Mouse (Mus musculus): ENCODE results near the gene Gmip. TPM values are rescaled to one million over a fixed set of nuclear protein-coding genes. Genes with fewer than 3 reads are reported as not detected.

Gene Gmip
- polyA plus RNA-seq, 1 experiment, result 4.7 TPM

- H3K4me1 ChIP-seq (ENCODE audit: control insufficient read depth, insufficient read depth, insufficient read length, low read length), result peaks cover 6% of the 10 kb centered on the region; the same call in 1 of the 2 replicates
- no peak overlapping the region for H3K4me3 ChIP-seq (ENCODE audit: insufficient read depth, low read depth, low read length)
- H3K27ac ChIP-seq (replicated peaks; ENCODE audit: low read depth, low read length), result no peak overlapping the region
These were observed 13.6 kb upstream of the Gmip start for GRCm38 (mm10) chr8:69794901-69795300.

GRCm38 (mm10) chr8:69796721-69797345 lies 11.6 kb upstream of the Gmip start:
- Histone ChIP-seq H3K4me3 (ENCODE audit: insufficient read depth, low read depth, low read length) (no peak overlapping the region), H3K4me1 (ENCODE audit: control insufficient read depth, insufficient read depth, insufficient read length, low read length) (peaks cover 3% of the 10 kb centered on the region; the same call in 1 of the 2 replicates), H3K27ac (replicated peaks; ENCODE audit: low read depth, low read length) (no peak overlapping the region)

- no peaks in the 10 kb centered on the region for H3K4me1 ChIP-seq (ENCODE audit: control insufficient read depth, insufficient read depth, insufficient read length, low read length)
- no peak overlapping the region for H3K4me3 ChIP-seq (ENCODE audit: insufficient read depth, low read depth, low read length)
- H3K27ac ChIP-seq (replicated peaks; ENCODE audit: low read depth, low read length), result no peak overlapping the region
These were observed 10.8 kb upstream of the Gmip start for GRCm38 (mm10) chr8:69797661-69798060.

- Histone ChIP-seq H3K4me3 (ENCODE audit: insufficient read depth, low read depth, low read length) (no peak overlapping the region), H3K4me1 (ENCODE audit: control insufficient read depth, insufficient read depth, insufficient read length, low read length) (no peaks in the 10 kb centered on the region), H3K27ac (replicated peaks; ENCODE audit: low read depth, low read length) (no peak overlapping the region)
These were observed 9.2 kb upstream of the Gmip start for GRCm38 (mm10) chr8:69799261-69799660.

- Histone ChIP-seq H3K4me3 (ENCODE audit: insufficient read depth, low read depth, low read length) (no peak overlapping the region), H3K4me1 (ENCODE audit: control insufficient read depth, insufficient read depth, insufficient read length, low read length) (no peaks in the 10 kb centered on the region), H3K27ac (replicated peaks; ENCODE audit: low read depth, low read length) (no peak overlapping the region)
These were observed 8.5 kb upstream of the Gmip start for GRCm38 (mm10) chr8:69799946-69800345.

- H3K4me1 ChIP-seq (ENCODE audit: control insufficient read depth, insufficient read depth, insufficient read length, low read length), result no peaks in the 10 kb centered on the region
- no peak overlapping the region for H3K27ac ChIP-seq (replicated peaks; ENCODE audit: low read depth, low read length)
These were observed 6.7 kb upstream of the Gmip start for GRCm38 (mm10) chr8:69801796-69802195.

GRCm38 (mm10) chr8:69802216-69802615 lies 6.3 kb upstream of the Gmip start:
- H3K4me1 ChIP-seq (ENCODE audit: control insufficient read depth, insufficient read depth, insufficient read length, low read length), result no peaks in the 10 kb centered on the region

More at GRCm38 (mm10) chr8:69801796-69802195, 6.7 kb upstream of the Gmip start:
- no peak overlapping the region for H3K4me3 ChIP-seq (ENCODE audit: insufficient read depth, low read depth, low read length)

GRCm38 (mm10) chr8:69803366-69803765 lies 5.1 kb upstream of the Gmip start:
- H3K4me3 ChIP-seq (ENCODE audit: insufficient read depth, low read depth, low read length), result no peak overlapping the region
- H3K4me1 ChIP-seq (ENCODE audit: control insufficient read depth, insufficient read depth, insufficient read length, low read length), result no peaks in the 10 kb centered on the region
- no peak overlapping the region for H3K27ac ChIP-seq (replicated peaks; ENCODE audit: low read depth, low read length)

More at GRCm38 (mm10) chr8:69802216-69802615, 6.3 kb upstream of the Gmip start:
- Histone ChIP-seq H3K4me3 (ENCODE audit: insufficient read depth, low read depth, low read length) (no peak overlapping the region), H3K27ac (replicated peaks; ENCODE audit: low read depth, low read length) (no peak overlapping the region)

- H3K4me1 ChIP-seq (ENCODE audit: control insufficient read depth, insufficient read depth, insufficient read length, low read length), result no peaks in the 10 kb centered on the region
- no peak overlapping the region for H3K27ac ChIP-seq (replicated peaks; ENCODE audit: low read depth, low read length)
- no peak overlapping the region for H3K4me3 ChIP-seq (ENCODE audit: insufficient read depth, low read depth, low read length)
These were observed 3.9 kb upstream of the Gmip start for GRCm38 (mm10) chr8:69804537-69804936.

GRCm38 (mm10) chr8:69805086-69805485 lies 3.4 kb upstream of the Gmip start:
- Histone ChIP-seq H3K4me3 (ENCODE audit: insufficient read depth, low read depth, low read length) (no peak overlapping the region), H3K4me1 (ENCODE audit: control insufficient read depth, insufficient read depth, insufficient read length, low read length) (no peaks in the 10 kb centered on the region)

GRCm38 (mm10) chr8:69805491-69805890 lies 3.0 kb upstream of the Gmip start:
- no peak overlapping the region for H3K4me3 ChIP-seq (ENCODE audit: insufficient read depth, low read depth, low read length)
- H3K4me1 ChIP-seq (ENCODE audit: control insufficient read depth, insufficient read depth, insufficient read length, low read length), result no peaks in the 10 kb centered on the region
- no peak overlapping the region for H3K27ac ChIP-seq (replicated peaks; ENCODE audit: low read depth, low read length)

More at GRCm38 (mm10) chr8:69805086-69805485, 3.4 kb upstream of the Gmip start:
- no peak overlapping the region for H3K27ac ChIP-seq (replicated peaks; ENCODE audit: low read depth, low read length)

- H3K4me3 ChIP-seq (ENCODE audit: insufficient read depth, low read depth, low read length), result no peak overlapping the region
- no peak overlapping the region for H3K27ac ChIP-seq (replicated peaks; ENCODE audit: low read depth, low read length)
- H3K4me1 ChIP-seq (ENCODE audit: control insufficient read depth, insufficient read depth, insufficient read length, low read length), result no peaks in the 10 kb centered on the region
These were observed 1.2 kb upstream of the Gmip start for GRCm38 (mm10) chr8:69807236-69807635.

GRCm38 (mm10) chr8:69808864-69809403 lies 455 bp downstream of the Gmip start:
- Histone ChIP-seq H3K4me1 (ENCODE audit: control insufficient read depth, insufficient read depth, insufficient read length, low read length) (no peaks in the 10 kb centered on the region), H3K4me3 (ENCODE audit: insufficient read depth, low read depth, low read length) (peak overlapping the region; percentile 71), H3K27ac (replicated peaks; ENCODE audit: low read depth, low read length) (no peak overlapping the region)

GRCm38 (mm10) chr8:69809820-69810219 lies 1.3 kb downstream of the Gmip start:
- no peaks in the 10 kb centered on the region for H3K4me1 ChIP-seq (ENCODE audit: control insufficient read depth, insufficient read depth, insufficient read length, low read length)
- 0 out of 2 replicates have a peak overlapping the region, but pooled peaks have one; percentile 12 for H3K4me3 ChIP-seq (ENCODE audit: insufficient read depth, low read depth, low read length)
- H3K27ac ChIP-seq (replicated peaks; ENCODE audit: low read depth, low read length), result no peak overlapping the region

GRCm38 (mm10) chr8:69814881-69815280 lies 6.4 kb downstream of the Gmip start:
- Histone ChIP-seq H3K4me1 (ENCODE audit: control insufficient read depth, insufficient read depth, insufficient read length, low read length) (0 out of 2 replicates have a peak, but pooled peaks cover 3% of the 10 kb centered on the region), H3K27ac (replicated peaks; ENCODE audit: low read depth, low read length) (no peak overlapping the region), H3K4me3 (ENCODE audit: insufficient read depth, low read depth, low read length) (no peak overlapping the region)

GRCm38 (mm10) chr8:69815396-69815795 lies 6.9 kb downstream of the Gmip start:
- H3K4me3 ChIP-seq (ENCODE audit: insufficient read depth, low read depth, low read length), result no peak overlapping the region
- H3K27ac ChIP-seq (replicated peaks; ENCODE audit: low read depth, low read length), result no peak overlapping the region
- H3K4me1 ChIP-seq (ENCODE audit: control insufficient read depth, insufficient read depth, insufficient read length, low read length), result 0 out of 2 replicates have a peak, but pooled peaks cover 3% of the 10 kb centered on the region
